Mouse (Mus musculus) G1E (cell line): ENCODE results near the gene Dll3.

Source experiments
- CTCF ChIP-seq: IDR thresholded peaks from 2 replicates; pipeline ENCODE4 v1.5.1; 2012; ENCODE audit warnings: low read depth, low read length, inconsistent platforms, mixed read lengths
- GATA1 ChIP-seq: IDR thresholded peaks from 2 replicates; pipeline ENCODE4 v1.6.1; 2012; ENCODE audit warnings: borderline replicate concordance, low read length, inconsistent platforms, mixed read lengths
- POLR2AphosphoS5 ChIP-seq: IDR thresholded peaks from 2 replicates; pipeline ENCODE4 v1.6.1; 2012; ENCODE audit warnings: low read depth, low read length, inconsistent platforms; ENCODE audit not compliant: insufficient replicate concordance
- TAL1 ChIP-seq: conservative IDR thresholded peaks from 2 replicates; pipeline ENCODE4 v1.6.1; 2012; ENCODE audit warnings: low read depth, low read length, inconsistent platforms, mixed read lengths

- no peak for TF ChIP-seq GATA1
- TF ChIP-seq CTCF = peak; percentile 90
- TF ChIP-seq POLR2AphosphoS5 = no peak
- no peak for TF ChIP-seq TAL1
Measured at GRCm38 (mm10) chr7:28344637-28345036, 42.6 kb upstream of the Dll3 start.
